Mouse (Mus musculus): ENCODE data around the gene 6430548M08Rik. TPM values are rescaled to one million over a fixed set of nuclear protein-coding genes. Genes with fewer than 3 reads are reported as not detected.
A peak's percentile ranks its signal among the peaks of the same experiment; 100 is the strongest.

Gene 6430548M08Rik
- polyA plus RNA-seq, 1 experiment from 2014 or later: 35.7 TPM

- Histone ChIP-seq H3K36me3 (replicated peaks) (no peaks in the 10 kb centered on the region), H3K9me3 (no peaks in the 10 kb centered on the region), H3K27ac (no peak overlapping the region), H3K27me3 (replicated peaks) (no peaks in the 10 kb centered on the region), H3K4me1 (peaks cover 5% of the 10 kb centered on the region), H3K4me2 (no peak overlapping the region), H3K4me3 (no peak overlapping the region), H3K9ac (no peak overlapping the region)
- no peak for ATAC-seq (replicated peaks)
- WGBS: 66% methylated on average over 9 of the region's 9 CpGs
Measured at GRCm38 (mm10) chr8:120151151-120151550, 37.2 kb downstream of the 6430548M08Rik start.

- Histone ChIP-seq H3K9me3 (no peaks in the 10 kb centered on the region), H3K27me3 (replicated peaks) (no peaks in the 10 kb centered on the region), H3K4me2 (no peak overlapping the region), H3K4me1 (peaks cover 5% of the 10 kb centered on the region), H3K27ac (no peak overlapping the region), H3K4me3 (no peak overlapping the region), H3K9ac (no peak overlapping the region), H3K36me3 (replicated peaks) (no peaks in the 10 kb centered on the region)
- no peak for ATAC-seq (replicated peaks)
- WGBS: 69% methylated on average over 7 of the region's 7 CpGs
Measured at GRCm38 (mm10) chr8:120152636-120153035, 38.7 kb downstream of the 6430548M08Rik start.

GRCm38 (mm10) chr8:120160366-120160765, 46.4 kb downstream of the 6430548M08Rik start:
- Histone ChIP-seq H3K36me3 (replicated peaks) (no peaks in the 10 kb centered on the region), H3K4me2 (no peak overlapping the region), H3K9ac (no peak overlapping the region), H3K4me3 (no peak overlapping the region), H3K4me1 (peaks cover 6% of the 10 kb centered on the region; the same call in 1 of the 2 replicates), H3K27ac (no peak overlapping the region), H3K27me3 (replicated peaks) (no peaks in the 10 kb centered on the region), H3K9me3 (no peaks in the 10 kb centered on the region)
- WGBS: 85% methylated on average over 8 of the region's 8 CpGs
- ATAC-seq (replicated peaks): no peak

GRCm38 (mm10) chr8:120161658-120162403, 47.9 kb downstream of the 6430548M08Rik start:
- H3K27ac ChIP-seq: no peak overlapping the region
- ATAC-seq (replicated peaks): no peak
- no peaks in the 10 kb centered on the region for H3K27me3 ChIP-seq (replicated peaks)
- H3K9me3 ChIP-seq: no peaks in the 10 kb centered on the region
- WGBS: 75% methylated on average over 16 of the region's 16 CpGs
- H3K4me1 ChIP-seq: peaks cover 6% of the 10 kb centered on the region; the same call in 1 of the 2 replicates
- H3K4me3 ChIP-seq: no peak overlapping the region
- H3K4me2 ChIP-seq: no peak overlapping the region
- no peaks in the 10 kb centered on the region for H3K36me3 ChIP-seq (replicated peaks)
- no peak overlapping the region for H3K9ac ChIP-seq

- ATAC-seq (replicated peaks): no peak
- Histone ChIP-seq H3K4me3 (no peak overlapping the region), H3K9me3 (no peaks in the 10 kb centered on the region), H3K36me3 (replicated peaks) (no peaks in the 10 kb centered on the region), H3K27ac (no peak overlapping the region), H3K4me2 (no peak overlapping the region), H3K4me1 (peaks cover 6% of the 10 kb centered on the region), H3K27me3 (replicated peaks) (no peaks in the 10 kb centered on the region), H3K9ac (no peak overlapping the region)
- 86% methylated on average over 5 of the region's 5 CpGs for WGBS
Measured at GRCm38 (mm10) chr8:120162404-120162752, 48.4 kb downstream of the 6430548M08Rik start.

GRCm38 (mm10) chr8:120163376-120163775, 49.4 kb downstream of the 6430548M08Rik start:
- 71% methylated on average over 8 of the region's 8 CpGs for WGBS
- no peak for ATAC-seq (replicated peaks)

GRCm38 (mm10) chr8:120164026-120164425, 50.1 kb downstream of the 6430548M08Rik start:
- Histone ChIP-seq H3K27ac (no peak overlapping the region), H3K27me3 (replicated peaks) (no peaks in the 10 kb centered on the region), H3K9ac (no peak overlapping the region), H3K4me1 (peaks cover 21% of the 10 kb centered on the region), H3K36me3 (replicated peaks) (no peaks in the 10 kb centered on the region), H3K4me2 (no peak overlapping the region), H3K4me3 (no peak overlapping the region), H3K9me3 (no peaks in the 10 kb centered on the region)
- ATAC-seq (replicated peaks): no peak
- 88% methylated on average over 5 of the region's 5 CpGs for WGBS

More at GRCm38 (mm10) chr8:120163376-120163775, 49.4 kb downstream of the 6430548M08Rik start:
- Histone ChIP-seq H3K4me2 (no peak overlapping the region), H3K27ac (no peak overlapping the region), H3K9ac (no peak overlapping the region), H3K27me3 (replicated peaks) (no peaks in the 10 kb centered on the region), H3K4me3 (no peak overlapping the region), H3K36me3 (replicated peaks) (no peaks in the 10 kb centered on the region), H3K4me1 (peaks cover 16% of the 10 kb centered on the region), H3K9me3 (no peaks in the 10 kb centered on the region)

GRCm38 (mm10) chr8:120167136-120167535, 53.2 kb downstream of the 6430548M08Rik start:
- H3K4me1 ChIP-seq: peaks cover 21% of the 10 kb centered on the region
- WGBS: 80% methylated on average over 8 of the region's 8 CpGs
- ATAC-seq (replicated peaks): no peak
- no peak overlapping the region for H3K27ac ChIP-seq
- no peaks in the 10 kb centered on the region for H3K9me3 ChIP-seq
- H3K27me3 ChIP-seq (replicated peaks): 0 out of 2 replicates have a peak, but pooled peaks cover 2% of the 10 kb centered on the region
- H3K36me3 ChIP-seq (replicated peaks): no peaks in the 10 kb centered on the region
- no peak overlapping the region for H3K9ac ChIP-seq
- no peak overlapping the region for H3K4me2 ChIP-seq
- H3K4me3 ChIP-seq: no peak overlapping the region

- H3K4me3 ChIP-seq: no peak overlapping the region
- no peaks in the 10 kb centered on the region for H3K36me3 ChIP-seq (replicated peaks)
- H3K9me3 ChIP-seq: no peaks in the 10 kb centered on the region
- WGBS: 11% methylated on average over 5 of the region's 5 CpGs
- H3K4me2 ChIP-seq: 0 out of 2 replicates have a peak overlapping the region, but pooled peaks have one; percentile 6
- peaks cover 15% of the 10 kb centered on the region for H3K4me1 ChIP-seq
- no peak overlapping the region for H3K9ac ChIP-seq
- peak overlapping the region; percentile 57 for H3K27ac ChIP-seq
- ATAC-seq (replicated peaks): peak; percentile 32; the same call in 1 of the 2 replicates
- 0 out of 2 replicates have a peak, but pooled peaks cover 2% of the 10 kb centered on the region for H3K27me3 ChIP-seq (replicated peaks)
Measured at GRCm38 (mm10) chr8:120167821-120168220, 53.9 kb downstream of the 6430548M08Rik start.

- H3K36me3 ChIP-seq (replicated peaks): no peaks in the 10 kb centered on the region
- no peaks in the 10 kb centered on the region for H3K9me3 ChIP-seq
- H3K27me3 ChIP-seq (replicated peaks): 0 out of 2 replicates have a peak, but pooled peaks cover 2% of the 10 kb centered on the region
- H3K4me3 ChIP-seq: no peak overlapping the region
- no peak for ATAC-seq (replicated peaks)
- no peak overlapping the region for H3K27ac ChIP-seq
- H3K9ac ChIP-seq: no peak overlapping the region
- no peak overlapping the region for H3K4me2 ChIP-seq
- H3K4me1 ChIP-seq: peaks cover 16% of the 10 kb centered on the region
- WGBS: 36% methylated on average over 8 of the region's 8 CpGs
Measured at GRCm38 (mm10) chr8:120169119-120169518, 55.2 kb downstream of the 6430548M08Rik start.

GRCm38 (mm10) chr8:120173195-120173594, 59.2 kb downstream of the 6430548M08Rik start:
- no peak overlapping the region for H3K9ac ChIP-seq
- no peak overlapping the region for H3K27ac ChIP-seq
- no peak overlapping the region for H3K4me2 ChIP-seq
- H3K4me1 ChIP-seq: peaks cover 33% of the 10 kb centered on the region
- 86% methylated on average over 1 of the region's 1 CpGs for WGBS
- ATAC-seq (replicated peaks): no peak
- no peaks in the 10 kb centered on the region for H3K36me3 ChIP-seq (replicated peaks)
- 0 out of 2 replicates have a peak, but pooled peaks cover 2% of the 10 kb centered on the region for H3K27me3 ChIP-seq (replicated peaks)
- H3K9me3 ChIP-seq: no peaks in the 10 kb centered on the region
- no peak overlapping the region for H3K4me3 ChIP-seq

GRCm38 (mm10) chr8:120174606-120175005, 60.7 kb downstream of the 6430548M08Rik start:
- H3K4me3 ChIP-seq: no peak overlapping the region
- no peak overlapping the region for H3K27ac ChIP-seq
- H3K4me1 ChIP-seq: peaks cover 40% of the 10 kb centered on the region
- H3K4me2 ChIP-seq: no peak overlapping the region
- WGBS: 58% methylated on average over 18 of the region's 18 CpGs
- H3K36me3 ChIP-seq (replicated peaks): no peaks in the 10 kb centered on the region
- H3K9ac ChIP-seq: no peak overlapping the region
- H3K9me3 ChIP-seq: no peaks in the 10 kb centered on the region
- H3K27me3 ChIP-seq (replicated peaks): no peaks in the 10 kb centered on the region
- no peak for ATAC-seq (replicated peaks)

GRCm38 (mm10) chr8:120176605-120177004, 62.7 kb downstream of the 6430548M08Rik start:
- ATAC-seq (replicated peaks): peak; percentile 4
- no peak overlapping the region for H3K9ac ChIP-seq
- H3K36me3 ChIP-seq (replicated peaks): no peaks in the 10 kb centered on the region
- no peak overlapping the region for H3K4me3 ChIP-seq
- H3K4me1 ChIP-seq: peaks cover 49% of the 10 kb centered on the region
- 13% methylated on average over 4 of the region's 4 CpGs for WGBS
- peak overlapping the region; percentile 46 for H3K4me2 ChIP-seq
- H3K9me3 ChIP-seq: no peaks in the 10 kb centered on the region
- peak overlapping the region; percentile 83 for H3K27ac ChIP-seq
- no peaks in the 10 kb centered on the region for H3K27me3 ChIP-seq (replicated peaks)

Data from midbrain, embryonic 15.5 days (tissue).